Mouse (Mus musculus) heart, adult 2 months (tissue): Measurements from ENCODE around the gene Pgghg.

Source experiments
- CTCF ChIP-seq: fragments of 200-600 bp; IDR thresholded peaks from 2 replicates; pipeline ENCODE4 v1.8.1; 2022; ENCODE audit warnings: antibody characterized with exemption, mild to moderate bottlenecking, moderate library complexity
- EP300 ChIP-seq: fragments of 200-500 bp; IDR thresholded peaks from 2 replicates; pipeline ENCODE4 v1.6.1; 2011; ENCODE audit warnings: low read depth, low read length, control low read depth; ENCODE audit not compliant: insufficient read depth
- POLR2A ChIP-seq: fragments of 200-500 bp; IDR thresholded peaks from 2 replicates; pipeline ENCODE4 v1.6.1; 2011; ENCODE audit warnings: mild to moderate bottlenecking, low read depth, low read length, control low read depth; ENCODE audit not compliant: insufficient read depth

DNA sequence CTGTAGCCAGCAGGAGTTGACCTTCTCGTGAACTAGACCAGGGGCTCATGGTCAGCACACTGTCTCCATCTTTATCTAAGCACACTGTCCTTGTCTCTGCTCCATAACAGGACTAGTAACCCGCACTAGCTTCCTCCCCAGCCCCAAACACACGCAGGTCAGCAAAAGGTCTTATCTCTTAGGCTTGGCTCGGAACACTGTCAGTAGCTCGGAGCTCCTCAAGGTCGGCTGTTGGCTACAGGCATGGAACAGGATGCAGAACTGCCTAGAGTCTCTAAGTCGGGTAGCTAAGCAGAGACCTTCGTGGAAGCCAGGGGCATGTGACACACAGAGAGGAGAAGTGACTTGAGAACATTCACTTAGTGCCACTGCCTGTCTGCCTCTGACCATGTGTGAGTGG, 7.0 kb downstream of the Pgghg start:
- TF ChIP-seq CTCF (no peak), POLR2A (no peak), EP300 (no peak)
